Mouse (Mus musculus) embryonic facial prominence, embryonic 15.5 days (tissue): ENCODE data around the gene Mboat2. TPM values are rescaled to one million over a fixed set of nuclear protein-coding genes. Genes with fewer than 3 reads are reported as not detected.

Experiments used
- ATAC-seq: fragments of 200-750 bp; cut with Nextera tagmentation; 2 replicates; pipeline ENCODE4 v1.8.0; 2017; ENCODE audit warnings: low read depth, moderate TSS enrichment; ENCODE audit not compliant: insufficient number of reproducible peaks, low FRiP score, low TSS enrichment
- H3K27ac ChIP-seq: fragments of 300-500 bp; sonication (generic); replicated peaks from 2 replicates; pipeline ENCODE4 v1.5.1; 2015; ENCODE audit warnings: mild to moderate bottlenecking, inconsistent platforms
- H3K27me3 ChIP-seq: fragments of 300-500 bp; sonication (generic); 2 replicates; pipeline ENCODE4 v1.6.1; 2015; ENCODE audit warnings: inconsistent platforms
- H3K36me3 ChIP-seq: fragments of 300-500 bp; sonication (generic); 2 replicates; pipeline ENCODE4 v1.6.1; 2015; ENCODE audit warnings: mild to moderate bottlenecking, inconsistent platforms
- H3K4me1 ChIP-seq: fragments of 300-500 bp; sonication (generic); 2 replicates; pipeline ENCODE4 v1.6.1; 2015; ENCODE audit warnings: inconsistent platforms
- H3K4me2 ChIP-seq: fragments of 300-500 bp; sonication (generic); replicated peaks from 2 replicates; pipeline ENCODE4 v1.6.1; 2015; ENCODE audit warnings: mild to moderate bottlenecking, inconsistent platforms
- H3K4me3 ChIP-seq: fragments of 300-500 bp; sonication (generic); replicated peaks from 2 replicates; pipeline ENCODE4 v1.5.1; 2015; ENCODE audit warnings: mild to moderate bottlenecking, inconsistent platforms
- H3K9ac ChIP-seq: fragments of 300-500 bp; sonication (generic); 2 replicates; pipeline ENCODE4 v1.6.1; 2015; ENCODE audit warnings: inconsistent platforms
- H3K9me3 ChIP-seq: fragments of 300-500 bp; sonication (generic); replicated peaks from 2 replicates; pipeline ENCODE4 v1.6.1; 2016; ENCODE audit warnings: inconsistent platforms
- WGBS: fragments of 180-500 bp; shearing (Covaris S2); methylation state at CpG from one replicate; pipeline ENCODE4 v1.1.7; 2015; 5-methylcytosine and 5-hydroxymethylcytosine counted together
- polyA plus RNA-seq: library from polyadenylated mRNA; unstranded; fragments of >200 nt; fragmentation: Nextera tagmentation; extraction: Ambion mirVana; gene quantifications from 2 replicates; pipeline ENCODE4 v1.2.1, GENCODE M21; 2015

Gene Mboat2
- polyA plus RNA-seq, 1 experiment from 2014 or later = 69.0 TPM

GRCm38 (mm10) chr12:24929043-24929442, 98.4 kb downstream of the Mboat2 start:
- no peak overlapping the region for H3K4me3 ChIP-seq
- WGBS = 77% methylated on average over 7 of the region's 7 CpGs
- H3K27ac ChIP-seq = no peak overlapping the region
- no peak overlapping the region for H3K9ac ChIP-seq
- H3K9me3 ChIP-seq = no peaks in the 10 kb centered on the region
- 0 out of 2 replicates have a peak, but pooled peaks cover 2% of the 10 kb centered on the region for H3K36me3 ChIP-seq
- no peaks in the 10 kb centered on the region for H3K27me3 ChIP-seq
- no peaks in the 10 kb centered on the region for H3K4me1 ChIP-seq
- no peak for ATAC-seq
- no peak overlapping the region for H3K4me2 ChIP-seq

GRCm38 (mm10) chr12:24930760-24931159, 100.1 kb downstream of the Mboat2 start:
- Histone ChIP-seq H3K27ac (no peak overlapping the region), H3K9me3 (no peaks in the 10 kb centered on the region), H3K36me3 (peaks cover 5% of the 10 kb centered on the region; the same call in 1 of the 2 replicates), H3K9ac (no peak overlapping the region), H3K27me3 (no peaks in the 10 kb centered on the region), H3K4me2 (no peak overlapping the region), H3K4me1 (no peaks in the 10 kb centered on the region), H3K4me3 (no peak overlapping the region)
- 78% methylated on average over 3 of the region's 3 CpGs for WGBS
- ATAC-seq = no peak

GRCm38 (mm10) chr12:24932120-24932519, 101.4 kb downstream of the Mboat2 start:
- no peaks in the 10 kb centered on the region for H3K4me1 ChIP-seq
- no peak overlapping the region for H3K27ac ChIP-seq
- H3K9me3 ChIP-seq = no peaks in the 10 kb centered on the region
- no peak overlapping the region for H3K4me3 ChIP-seq
- WGBS = 62% methylated on average over 6 of the region's 6 CpGs
- no peak overlapping the region for H3K9ac ChIP-seq
- H3K27me3 ChIP-seq = no peaks in the 10 kb centered on the region
- no peak for ATAC-seq
- H3K36me3 ChIP-seq = peaks cover 10% of the 10 kb centered on the region; the same call in 1 of the 2 replicates
- no peak overlapping the region for H3K4me2 ChIP-seq

- no peak overlapping the region for H3K9ac ChIP-seq
- H3K4me2 ChIP-seq = no peak overlapping the region
- ATAC-seq = no peak
- H3K9me3 ChIP-seq = no peaks in the 10 kb centered on the region
- no peaks in the 10 kb centered on the region for H3K27me3 ChIP-seq
- H3K4me3 ChIP-seq = no peak overlapping the region
- 94% methylated on average over 1 of the region's 1 CpGs for WGBS
- no peaks in the 10 kb centered on the region for H3K4me1 ChIP-seq
- H3K27ac ChIP-seq = no peak overlapping the region
- peaks cover 10% of the 10 kb centered on the region; the same call in 1 of the 2 replicates for H3K36me3 ChIP-seq
These were observed 102.6 kb downstream of the Mboat2 start for GRCm38 (mm10) chr12:24933206-24933775.

- no peak overlapping the region for H3K27ac ChIP-seq
- no peaks in the 10 kb centered on the region for H3K4me1 ChIP-seq
- no peak overlapping the region for H3K9ac ChIP-seq
- no peak for ATAC-seq
- H3K27me3 ChIP-seq = no peaks in the 10 kb centered on the region
- H3K9me3 ChIP-seq = no peaks in the 10 kb centered on the region
- no peak overlapping the region for H3K4me3 ChIP-seq
- H3K4me2 ChIP-seq = no peak overlapping the region
- 81% methylated on average over 3 of the region's 3 CpGs for WGBS
- H3K36me3 ChIP-seq = peaks cover 10% of the 10 kb centered on the region; the same call in 1 of the 2 replicates
These were observed 103.3 kb downstream of the Mboat2 start for GRCm38 (mm10) chr12:24933996-24934395.

- Histone ChIP-seq H3K27me3 (no peaks in the 10 kb centered on the region), H3K4me2 (no peak overlapping the region), H3K27ac (no peak overlapping the region), H3K9me3 (no peaks in the 10 kb centered on the region), H3K4me1 (no peaks in the 10 kb centered on the region), H3K9ac (no peak overlapping the region), H3K36me3 (peaks cover 18% of the 10 kb centered on the region; the same call in 1 of the 2 replicates), H3K4me3 (no peak overlapping the region)
- WGBS = 42% methylated on average over 1 of the region's 1 CpGs
- no peak for ATAC-seq
These were observed 105.6 kb downstream of the Mboat2 start for GRCm38 (mm10) chr12:24936281-24936680.

GRCm38 (mm10) chr12:24939372-24939771, 108.7 kb downstream of the Mboat2 start:
- no peaks in the 10 kb centered on the region for H3K9me3 ChIP-seq

GRCm38 (mm10) chr12:24942619-24943287, 112.1 kb downstream of the Mboat2 start:
- no peak overlapping the region for H3K4me2 ChIP-seq
- no peaks in the 10 kb centered on the region for H3K4me1 ChIP-seq
- no peak overlapping the region for H3K4me3 ChIP-seq
- H3K9me3 ChIP-seq = no peaks in the 10 kb centered on the region
- WGBS = 76% methylated on average over 9 of the region's 9 CpGs
- no peaks in the 10 kb centered on the region for H3K27me3 ChIP-seq
- peaks cover 27% of the 10 kb centered on the region for H3K36me3 ChIP-seq
- no peak for ATAC-seq
- no peak overlapping the region for H3K9ac ChIP-seq
- H3K27ac ChIP-seq = no peak overlapping the region

More at GRCm38 (mm10) chr12:24939372-24939771, 108.7 kb downstream of the Mboat2 start:
- H3K4me3 ChIP-seq = no peak overlapping the region
- H3K36me3 ChIP-seq = peaks cover 26% of the 10 kb centered on the region; the same call in 1 of the 2 replicates
- no peak overlapping the region for H3K27ac ChIP-seq
- WGBS = 86% methylated on average over 8 of the region's 8 CpGs
- no peak overlapping the region for H3K4me2 ChIP-seq
- no peak for ATAC-seq
- H3K4me1 ChIP-seq = no peaks in the 10 kb centered on the region
- H3K27me3 ChIP-seq = no peaks in the 10 kb centered on the region
- H3K9ac ChIP-seq = no peak overlapping the region

GRCm38 (mm10) chr12:24943427-24943826, 112.7 kb downstream of the Mboat2 start:
- no peak overlapping the region for H3K27ac ChIP-seq
- WGBS = 87% methylated on average over 4 of the region's 4 CpGs
- no peaks in the 10 kb centered on the region for H3K4me1 ChIP-seq
- H3K9ac ChIP-seq = no peak overlapping the region
- no peak for ATAC-seq
- H3K4me2 ChIP-seq = no peak overlapping the region
- H3K4me3 ChIP-seq = no peak overlapping the region
- no peaks in the 10 kb centered on the region for H3K9me3 ChIP-seq
- H3K36me3 ChIP-seq = peaks cover 27% of the 10 kb centered on the region
- H3K27me3 ChIP-seq = no peaks in the 10 kb centered on the region

GRCm38 (mm10) chr12:24944597-24944996, 113.9 kb downstream of the Mboat2 start:
- H3K36me3 ChIP-seq = peaks cover 27% of the 10 kb centered on the region
- WGBS = 91% methylated on average over 7 of the region's 7 CpGs
- no peaks in the 10 kb centered on the region for H3K9me3 ChIP-seq
- no peaks in the 10 kb centered on the region for H3K27me3 ChIP-seq
- no peak overlapping the region for H3K4me3 ChIP-seq
- no peak overlapping the region for H3K9ac ChIP-seq
- no peaks in the 10 kb centered on the region for H3K4me1 ChIP-seq
- no peak for ATAC-seq
- no peak overlapping the region for H3K4me2 ChIP-seq
- no peak overlapping the region for H3K27ac ChIP-seq

GRCm38 (mm10) chr12:24947065-24947464, 116.4 kb downstream of the Mboat2 start:
- H3K9me3 ChIP-seq = no peaks in the 10 kb centered on the region
- no peak overlapping the region for H3K4me3 ChIP-seq
- H3K36me3 ChIP-seq = peaks cover 31% of the 10 kb centered on the region
- no peaks in the 10 kb centered on the region for H3K27me3 ChIP-seq
- H3K4me1 ChIP-seq = 0 out of 2 replicates have a peak, but pooled peaks cover 1% of the 10 kb centered on the region
- no peak overlapping the region for H3K9ac ChIP-seq
- ATAC-seq = no peak
- H3K4me2 ChIP-seq = no peak overlapping the region
- H3K27ac ChIP-seq = no peak overlapping the region
- 90% methylated on average over 14 of the region's 14 CpGs for WGBS
